Mouse (Mus musculus) liver, embryonic 14.5 days (tissue): ENCODE data around the gene Macf1. TPM values are rescaled to one million over a fixed set of nuclear protein-coding genes. Genes with fewer than 3 reads are reported as not detected.

Experiments used
- ATAC-seq: fragments of 200-750 bp; cut with Nextera tagmentation; 2 replicates; pipeline ENCODE4 v1.8.0; 2017; ENCODE audit warnings: moderate number of reproducible peaks, mild to moderate bottlenecking, moderate library complexity; ENCODE audit not compliant: insufficient read depth
- DNase-seq, 3 experiments: peaks; one replicate each; pipeline ENCODE4 v3.0.0-alpha.2; 2012 to 2013; ENCODE audit warnings: low read depth in 3 of 3, low spot score in 3 of 3
- H3K27ac ChIP-seq: fragments of 300-500 bp; sonication (generic); 2 replicates; pipeline ENCODE4 v1.5.1; 2014; ENCODE audit warnings: moderate library complexity, mild to moderate bottlenecking, control low read depth, inconsistent platforms
- H3K27me3 ChIP-seq: fragments of 300-500 bp; sonication (generic); 2 replicates; pipeline ENCODE4 v1.6.1; 2014; ENCODE audit warnings: mild to moderate bottlenecking, low read length, moderate library complexity; ENCODE audit not compliant: control insufficient read depth, insufficient read depth
- H3K36me3 ChIP-seq: fragments of 300-500 bp; sonication (generic); replicated peaks from 2 replicates; pipeline ENCODE4 v1.6.1; 2014; ENCODE audit warnings: low read depth; ENCODE audit not compliant: control insufficient read depth, insufficient read depth
- H3K4me1 ChIP-seq, 2 experiments: fragments of 200-500 bp in 1 of 2; fragments of 300-500 bp in 1 of 2; sonication (generic) in 1 of 2; replicated peaks; 2 replicates each; pipeline ENCODE4 v1.6.1; 2012 to 2014; ENCODE audit warnings: antibody characterized with exemption in 1 of 2, inconsistent platforms in 1 of 2, low read length in 1 of 2; ENCODE audit not compliant: control insufficient read depth in 2 of 2, insufficient read depth in 2 of 2
- H3K4me2 ChIP-seq: fragments of 300-500 bp; sonication (generic); 2 replicates; pipeline ENCODE4 v1.6.1; 2014; ENCODE audit warnings: low read depth, mild to moderate bottlenecking, control low read depth, moderate library complexity
- H3K4me3 ChIP-seq, 2 experiments: fragments of 200-500 bp in 1 of 2; fragments of 300-500 bp in 1 of 2; sonication (generic) in 1 of 2; 2 replicates each; pipeline ENCODE4 v1.5.1; 2012 to 2014; ENCODE audit warnings: low read depth in 2 of 2, low read length in 2 of 2, mild to moderate bottlenecking in 2 of 2, control low read depth in 1 of 2, inconsistent platforms in 1 of 2, moderate library complexity in 1 of 2; ENCODE audit not compliant: insufficient read depth in 1 of 2
- H3K9ac ChIP-seq: fragments of 300-500 bp; sonication (generic); replicated peaks from 2 replicates; pipeline ENCODE4 v1.6.1; 2014; ENCODE audit warnings: mild to moderate bottlenecking, control low read depth, moderate library complexity
- H3K9me3 ChIP-seq: fragments of 300-500 bp; sonication (generic); 2 replicates; pipeline ENCODE4 v1.6.1; 2016; ENCODE audit warnings: low read length, mixed read lengths; ENCODE audit not compliant: control insufficient read depth
- CTCF ChIP-seq: IDR thresholded peaks from 2 replicates; pipeline ENCODE4 v1.5.1; 2016; ENCODE audit warnings: antibody characterized with exemption, low read depth, control low read depth
- EP300 ChIP-seq: IDR thresholded peaks from 2 replicates; pipeline ENCODE4 v1.6.1; 2016; ENCODE audit warnings: antibody characterized with exemption, low read depth
- WGBS: fragments of 180-500 bp; shearing (Covaris S2); extraction: QIAGEN DNeasy Blood & Tissue Kit; methylation state at CpG from one replicate; pipeline ENCODE4 v1.1.7; 2014; ENCODE audit not compliant: insufficient replicate concordance; 5-methylcytosine and 5-hydroxymethylcytosine counted together
- polyA plus RNA-seq, 2 experiments: library from polyadenylated mRNA; depleted of rRNA in 1 of 2; stranded (reverse) in 1 of 2; unstranded in 1 of 2; fragments of >200 nt; fragmentation: Nextera tagmentation in 1 of 2; extraction: Ambion mirVana in 1 of 2; gene quantifications; 2 replicates each; pipeline versions ENCODE4 v1.2.1 to v1.2.3; 2012 to 2014

Macf1 gene
- polyA plus RNA-seq, 2 experiments, result 13.4 to 15.1 TPM

- Histone ChIP-seq H3K27ac (no peak overlapping the region), H3K4me2 (no peak overlapping the region), H3K9ac (no peak overlapping the region), H3K9me3 (no peaks in the 10 kb centered on the region), H3K27me3 (no peaks in the 10 kb centered on the region), H3K4me1 (no peaks in the 10 kb centered on the region), H3K4me3 (no peak overlapping the region), H3K36me3 (peaks cover 44% of the 10 kb centered on the region)
- 84% methylated on average over 3 of the region's 3 CpGs for WGBS
- no peak for TF ChIP-seq EP300
- TF ChIP-seq CTCF, result no peak
- DNase-seq (no peak), ATAC-seq (no peak)
Observed at GRCm38 (mm10) chr4:123376031-123376430, 308.1 kb downstream of the Macf1 start.

- peaks cover 49% of the 10 kb centered on the region for H3K36me3 ChIP-seq
- no peak overlapping the region for H3K4me2 ChIP-seq
- no peak for DNase-seq
- no peaks in the 10 kb centered on the region for H3K9me3 ChIP-seq
- H3K27ac ChIP-seq, result no peak overlapping the region
- H3K9ac ChIP-seq, result no peak overlapping the region
- no peak overlapping the region for H3K4me3 ChIP-seq
- H3K27me3 ChIP-seq, result no peaks in the 10 kb centered on the region
- WGBS, result 77% methylated on average over 12 of the region's 12 CpGs
- no peak for TF ChIP-seq EP300
- TF ChIP-seq CTCF, result no peak
- no peaks in the 10 kb centered on the region for H3K4me1 ChIP-seq
- no peak for ATAC-seq
Observed at GRCm38 (mm10) chr4:123374316-123375008, 309.7 kb downstream of the Macf1 start.

DNA sequence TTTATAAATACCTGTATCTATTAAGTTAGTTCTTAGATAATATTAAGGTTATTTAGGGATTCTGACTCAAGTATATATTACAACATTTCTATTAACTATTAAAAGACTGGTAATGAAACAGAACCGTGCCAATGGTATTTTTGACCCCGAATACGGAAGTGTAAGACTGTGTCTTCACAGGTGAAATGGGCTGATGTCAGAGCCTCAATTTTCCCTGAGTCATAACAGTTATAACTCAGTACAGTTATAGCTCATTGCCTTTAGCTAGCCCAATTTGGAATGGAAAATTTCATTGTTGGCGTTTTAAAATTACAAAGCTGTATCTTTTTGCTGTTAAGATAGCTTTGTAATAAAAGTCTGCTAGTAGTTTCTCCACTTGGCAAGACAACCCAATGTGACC, 320.6 kb downstream of the Macf1 start:
- Histone ChIP-seq H3K27me3 (no peaks in the 10 kb centered on the region), H3K4me3 (no peak overlapping the region), H3K27ac (no peak overlapping the region), H3K9ac (no peak overlapping the region), H3K36me3 (peaks cover 17% of the 10 kb centered on the region), H3K9me3 (no peaks in the 10 kb centered on the region), H3K4me1 (no peaks in the 10 kb centered on the region), H3K4me2 (no peak overlapping the region)
- TF ChIP-seq EP300, result no peak
- TF ChIP-seq CTCF, result no peak
- WGBS, result 84% methylated on average over 4 of the region's 4 CpGs
- DNase-seq, result no peak
- no peak for ATAC-seq

GRCm38 (mm10) chr4:123360771-123361170, 323.4 kb downstream of the Macf1 start:
- H3K9ac ChIP-seq, result no peak overlapping the region
- WGBS, result 84% methylated on average over 12 of the region's 12 CpGs
- H3K36me3 ChIP-seq, result peaks cover 13% of the 10 kb centered on the region
- no peaks in the 10 kb centered on the region for H3K9me3 ChIP-seq
- DNase-seq (no peak), ATAC-seq (no peak)
- no peaks in the 10 kb centered on the region for H3K4me1 ChIP-seq
- H3K27ac ChIP-seq, result no peak overlapping the region
- TF ChIP-seq CTCF (no peak), EP300 (no peak)
- H3K4me3 ChIP-seq, result no peak overlapping the region
- H3K27me3 ChIP-seq, result no peaks in the 10 kb centered on the region
- H3K4me2 ChIP-seq, result no peak overlapping the region

GRCm38 (mm10) chr4:123358613-123359012, 325.5 kb downstream of the Macf1 start:
- DNase-seq (no peak), ATAC-seq (no peak)
- H3K4me3 ChIP-seq, result no peak overlapping the region
- H3K27ac ChIP-seq, result no peak overlapping the region
- TF ChIP-seq EP300 (no peak), CTCF (no peak)
- H3K4me1 ChIP-seq, result no peaks in the 10 kb centered on the region
- H3K4me2 ChIP-seq, result no peak overlapping the region
- H3K9ac ChIP-seq, result no peak overlapping the region
- 76% methylated on average over 7 of the region's 7 CpGs for WGBS
- no peaks in the 10 kb centered on the region for H3K9me3 ChIP-seq
- peaks cover 11% of the 10 kb centered on the region for H3K36me3 ChIP-seq
- no peaks in the 10 kb centered on the region for H3K27me3 ChIP-seq
